Mouse (Mus musculus) embryo, embryonic 11.5 days (tissue): ENCODE data around the gene Mitf.

ENCODE experiments used
- DNase-seq: peaks from one replicate; pipeline ENCODE4 v3.0.0-alpha.2; 2012; ENCODE audit warnings: low read depth, low spot score

Mitf gene

GRCm38 (mm10) chr6:97940916-97941315, 134.1 kb downstream of the Mitf start:
- DNase-seq: no peak

GRCm38 (mm10) chr6:97950033-97950881, 143.4 kb downstream of the Mitf start:
- DNase-seq: no peak

GRCm38 (mm10) chr6:97950882-97951245, 144.0 kb downstream of the Mitf start:
- no peak for DNase-seq

GRCm38 (mm10) chr6:97951711-97952110, 144.9 kb downstream of the Mitf start:
- DNase-seq: no peak

GRCm38 (mm10) chr6:97952845-97953244, 146.0 kb downstream of the Mitf start:
- DNase-seq: no peak

- DNase-seq: no peak
Measured at GRCm38 (mm10) chr6:97956121-97956520, 149.3 kb downstream of the Mitf start.

- no peak for DNase-seq
Measured at GRCm38 (mm10) chr6:97956636-97957035, 149.8 kb downstream of the Mitf start.

- DNase-seq: no peak
Measured at GRCm38 (mm10) chr6:97958276-97958675, 151.4 kb downstream of the Mitf start.

- DNase-seq: no peak
Measured at GRCm38 (mm10) chr6:97961776-97962175, 154.9 kb downstream of the Mitf start.

- no peak for DNase-seq
Measured at GRCm38 (mm10) chr6:97962311-97962710, 155.5 kb downstream of the Mitf start.

- DNase-seq: no peak
Measured at GRCm38 (mm10) chr6:97964750-97965149, 157.9 kb downstream of the Mitf start.

- no peak for DNase-seq
Measured at GRCm38 (mm10) chr6:97981668-97982067, 174.8 kb downstream of the Mitf start.

- DNase-seq: no peak
Measured at GRCm38 (mm10) chr6:97985658-97986057, 178.8 kb downstream of the Mitf start.

GRCm38 (mm10) chr6:97986417-97986816, 179.6 kb downstream of the Mitf start:
- no peak for DNase-seq

- no peak for DNase-seq
Measured at GRCm38 (mm10) chr6:97993507-97993906, 186.7 kb downstream of the Mitf start.

GRCm38 (mm10) chr6:97995606-97996307, 188.9 kb downstream of the Mitf start:
- no peak for DNase-seq

- no peak for DNase-seq
Measured at GRCm38 (mm10) chr6:98001551-98001950, 194.7 kb downstream of the Mitf start.

GRCm38 (mm10) chr6:98003114-98003513, 196.3 kb downstream of the Mitf start:
- peak; percentile 39 for DNase-seq

- DNase-seq: no peak
Measured at GRCm38 (mm10) chr6:98005566-98005965, 198.7 kb downstream of the Mitf start.

- no peak for DNase-seq
Measured at GRCm38 (mm10) chr6:98015066-98015465, 208.2 kb downstream of the Mitf start.

GRCm38 (mm10) chr6:98015819-98016218, 209.0 kb downstream of the Mitf start:
- no peak for DNase-seq

GRCm38 (mm10) chr6:98023876-98024275, 217.0 kb downstream of the Mitf start:
- no peak for DNase-seq

- no peak for DNase-seq
Measured at GRCm38 (mm10) chr6:98038513-98038912, 231.7 kb downstream of the Mitf start.
